8 mouse cellular contexts compared by ENCODE assay signal in the genomic region with DNA sequence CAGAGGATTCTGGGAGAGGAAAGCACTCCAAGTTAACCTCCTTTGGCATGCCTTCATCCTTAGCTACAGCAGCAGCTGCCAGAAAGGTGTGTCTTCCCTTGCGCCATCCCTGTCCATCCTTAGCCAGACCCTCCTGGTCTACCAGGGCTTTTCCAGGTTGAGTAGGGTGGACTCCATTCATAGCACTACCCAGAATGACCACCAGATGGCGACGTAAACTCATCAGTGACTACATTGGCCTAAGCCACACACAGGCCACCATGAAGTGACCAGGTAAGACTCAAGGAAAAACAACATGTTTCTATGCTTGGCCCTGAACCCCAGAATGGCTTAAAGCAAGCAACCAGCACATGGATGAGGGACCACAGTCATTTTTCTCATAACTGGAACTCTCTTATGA. TPM values are rescaled to one million over a fixed set of nuclear protein-coding genes. Genes with fewer than 3 reads are reported as not detected.
DNase-seq lines count a peak whose midpoint lies in the region; ATAC-seq and TF ChIP-seq lines count a peak whose summit lies in the region.

No protein-coding gene starts in this region.

- H3K4me1 ChIP-seq in hindbrain, postnatal 0 days (ENCODE audit: insufficient read depth, low read length) = no peaks in the 10 kb centered on the region

- H3K9me3 ChIP-seq in hindbrain, postnatal 0 days (ENCODE audit: low read length) = no peaks in the 10 kb centered on the region

- H3K27me3 ChIP-seq in hindbrain, postnatal 0 days (ENCODE audit: insufficient read depth, low read length) = no peaks in the 10 kb centered on the region

- no peak overlapping the region for H3K9ac ChIP-seq in hindbrain, postnatal 0 days (replicated peaks; ENCODE audit: low read length)

- WGBS in hindbrain, postnatal 0 days = 3% methylated on average over 3 of the region's 3 CpGs

- intact Hi-C loops in gastrocnemius, adult 2 months (cut with DNase I) = loop anchor here (2.0 kb wide), 3 partner anchors 51 to 193 kb away; no protein-coding TSS in a partner anchor

- no peak overlapping the region for H3K4me3 ChIP-seq in gastrocnemius, adult 2 months
- H3K4me3 ChIP-seq in hindbrain, postnatal 0 days (ENCODE audit: low read length) = no peak overlapping the region

- DNase-seq in ZHBTc4 (ENCODE audit: low read depth, low spot score) = peak; percentile 86
- peak; percentile 87 to 95 for DNase-seq in cerebellum, postnatal 4 days (ENCODE audit: low spot score in 2 of 2)
- peak; percentile 89 for DNase-seq in gastrocnemius, adult 2 months
- peak; percentile 94 for DNase-seq in hindbrain, postnatal 0 days (ENCODE audit: low spot score)
- DNase-seq in left cerebral cortex, adult 11 months (ENCODE audit: low spot score) = peak; percentile 80
- peak; percentile 94 to 95 for DNase-seq in right cerebral cortex, adult 2 months (ENCODE audit: low spot score in 2 of 2)
- DNase-seq in urinary bladder, adult 2 months (ENCODE audit: low spot score) = peak; percentile 63

- H3K36me3 ChIP-seq in hindbrain, postnatal 0 days (ENCODE audit: insufficient read depth, low read length) = no peaks in the 10 kb centered on the region

- no peak overlapping the region for H3K27ac ChIP-seq in gastrocnemius, adult 2 months
- no peak overlapping the region for H3K27ac ChIP-seq in hindbrain, postnatal 0 days

- ATAC-seq in hindbrain, postnatal 0 days = peak; percentile 92
- peak; percentile 95 for ATAC-seq in megakaryocyte, adult 5-6 weeks (ENCODE audit: poor library complexity, severe bottlenecking)

- TF ChIP-seq CTCF in gastrocnemius, adult 2 months (IDR thresholded peaks at IDR 0.05) = peak; percentile 100; the same call in 1 of the 2 replicates
- TF ChIP-seq CTCF in hindbrain, postnatal 0 days (IDR thresholded peaks at IDR 0.05; ENCODE audit: low read depth) = peak; percentile 99

- no peak overlapping the region for H3K4me2 ChIP-seq in hindbrain, postnatal 0 days (ENCODE audit: low read depth, low read length)

RNA-seq across cellular contexts. Expression of a gene that starts 8.3 kb away (rescaled TPM):
- 10 to 100 TPM; 72.0 to 90.4 TPM for total RNA-seq in gastrocnemius, adult 2 months (2021)
- total RNA-seq in hindbrain, postnatal 0 days (2014; rRNA removed) = 51.7 and 55.8 TPM in 2 replicates
- polyA plus RNA-seq in hindbrain, postnatal 0 days (2015; fragmentation: Nextera tagmentation; extraction: Ambion mirVana) = 134 and 137 TPM in 2 replicates
- total RNA-seq in megakaryocyte, adult 5-6 weeks (2015) = 0.25 and 0.98 TPM in 2 replicates
- total RNA-seq in megakaryocyte, adult 5-6 weeks (2017) = 0.26 and 0.41 TPM in 2 replicates
- polyA plus RNA-seq in urinary bladder, adult 2 months (2012; rRNA removed) = 51.9 and 59.3 TPM in 2 replicates

Comparison
In these comparisons a context has a peak if more than half of its experiments do, and no peak if none do; other contexts are left out.
1. RNA of a gene that starts 8.3 kb away (total RNA-seq): 72.0 to 90.4 TPM in gastrocnemius, adult 2 months and 51.7 to 55.8 TPM in hindbrain, postnatal 0 days; 0.25 to 0.98 TPM in megakaryocyte, adult 5-6 weeks; every median in the first group is over 10 times any median in the second.
2. Peak in every context shown above with its lines, with median percentiles within 50 percentile points of each other: DNase-seq.